Mouse (Mus musculus): ENCODE data around the gene Ap1m1. TPM values are rescaled to one million over a fixed set of nuclear protein-coding genes. Genes with fewer than 3 reads are reported as not detected.

Ap1m1 gene
- 10 to 100 TPM; 61.9 to 72.3 TPM for polyA plus RNA-seq (2012; fragmentation: generic; extraction: Trizol)

GRCm38 (mm10) chr8:72239499-72240402 lies at the start of gene Ap1m1:
Gene Ap1m1 (plus strand): TSS chr8:72240018.

GRCm38 (mm10) chr8:72212751-72213150 lies 27.1 kb upstream of the Ap1m1 start, which contains the start of gene Cib3:
Gene Cib3 (minus strand): TSS chr8:72212837.

GRCm38 (mm10) chr8:72213536-72213935 lies 26.3 kb upstream of the Ap1m1 start, which contains the start of gene Gm11034:
Gene Gm11034 (minus strand): TSS chr8:72213636.

GRCm38 (mm10) chr8:72219541-72220363 lies 20.1 kb upstream of the Ap1m1 start, which contains the start of gene Fam32a:
Gene Fam32a (plus strand): TSS chr8:72219730.

GRCm38 (mm10) chr8:72305210-72305905 lies 65.5 kb downstream of the Ap1m1 start, which contains the start of gene Gm10282:
Gene Gm10282 (minus strand): TSS chr8:72305260.

Other genes starting within 250 kb of the Ap1m1 start
- not detected for gene Cyp4f18, start 230.4 kb upstream of the Ap1m1 start, polyA plus RNA-seq (2012; fragmentation: generic; extraction: Trizol)
- gene Olfr372, start 198.8 kb upstream of the Ap1m1 start, polyA plus RNA-seq (2012; fragmentation: generic; extraction: Trizol) = not detected
- gene Olfr373, start 156.8 kb upstream of the Ap1m1 start, polyA plus RNA-seq (2012; fragmentation: generic; extraction: Trizol) = under 1 TPM in 1 of 2 experiments, not detected in 1; 0.01 TPM
- not detected for gene Olfr374, start 133.0 kb upstream of the Ap1m1 start, polyA plus RNA-seq (2012; fragmentation: generic; extraction: Trizol)
- 100 to 1,000 TPM in 1 of 2 experiments, 10 to 100 TPM in 1; 37.0 to 111 TPM for gene Tpm4, start 105.0 kb upstream of the Ap1m1 start, polyA plus RNA-seq (2012; fragmentation: generic; extraction: Trizol)
- 10 to 100 TPM; 40.0 to 89.0 TPM for gene Rab8a, start 78.8 kb upstream of the Ap1m1 start, polyA plus RNA-seq (2012; fragmentation: generic; extraction: Trizol)
- under 1 TPM in 1 of 2 experiments, not detected in 1; 0.14 TPM for gene Hsh2d, start 50.4 kb upstream of the Ap1m1 start, polyA plus RNA-seq (2012; fragmentation: generic; extraction: Trizol)
- gene Cib3, start 27.2 kb upstream of the Ap1m1 start, polyA plus RNA-seq (2012; fragmentation: generic; extraction: Trizol) = under 1 TPM in 1 of 2 experiments, not detected in 1; 0.24 TPM
- not detected for gene Gm11034, start 26.4 kb upstream of the Ap1m1 start, polyA plus RNA-seq (2012; fragmentation: generic; extraction: Trizol)
- gene Fam32a, start 20.3 kb upstream of the Ap1m1 start, polyA plus RNA-seq (2012; fragmentation: generic; extraction: Trizol) = 10 to 100 TPM; 15.2 to 63.8 TPM
- gene Gm10282, start 65.2 kb downstream of the Ap1m1 start, polyA plus RNA-seq (2012; fragmentation: generic; extraction: Trizol) = 100 to 1,000 TPM in 1 of 2 experiments, 10 to 100 TPM in 1; 26.6 to 220 TPM
- gene Klf2, start 79.0 kb downstream of the Ap1m1 start, polyA plus RNA-seq (2012; fragmentation: generic; extraction: Trizol) = 10 to 100 TPM in 1 of 2 experiments, 1 to 10 TPM in 1; 7.8 to 18.1 TPM
- gene Eps15l1, start 181.4 kb downstream of the Ap1m1 start, polyA plus RNA-seq (2012; fragmentation: generic; extraction: Trizol) = 10 to 100 TPM in 1 of 2 experiments, 1 to 10 TPM in 1; 9.0 to 33.7 TPM
- gene Calr3, start 203.9 kb downstream of the Ap1m1 start, polyA plus RNA-seq (2012; fragmentation: generic; extraction: Trizol) = under 1 TPM; 0.76 to 0.90 TPM
- 10 to 100 TPM in 1 of 2 experiments, 1 to 10 TPM in 1; 4.3 to 10.3 TPM for gene 1700030K09Rik, start 203.9 kb downstream of the Ap1m1 start, polyA plus RNA-seq (2012; fragmentation: generic; extraction: Trizol)
- gene Cherp, start 235.2 kb downstream of the Ap1m1 start, polyA plus RNA-seq (2012; fragmentation: generic; extraction: Trizol) = 10 to 100 TPM; 24.1 to 46.8 TPM